Mouse (Mus musculus) embryonic fibroblast, embryonic 13.5 days (primary cell): ENCODE measurements around the gene Arhgef39.

ENCODE experiments used
- CTCF ChIP-seq: IDR thresholded peaks from 2 replicates; pipeline ENCODE4 v1.5.1; 2011; ENCODE audit warnings: mild to moderate bottlenecking, control low read depth, low read length, moderate library complexity, borderline replicate concordance; ENCODE audit not compliant: insufficient read depth
- POLR2A ChIP-seq: IDR thresholded peaks from 2 replicates; pipeline ENCODE4 v1.6.1; 2011; ENCODE audit warnings: low read depth, mild to moderate bottlenecking, control low read depth, low read length, moderate library complexity

- no peak for TF ChIP-seq CTCF
- TF ChIP-seq POLR2A: no peak
These were observed 32.6 kb downstream of the Arhgef39 start for GRCm38 (mm10) chr4:43466872-43467271.
